Mouse (Mus musculus) heart, adult 2 months (tissue): ENCODE data around the gene Acp7.

ENCODE experiments used
- CTCF ChIP-seq: fragments of 200-600 bp; IDR thresholded peaks from 2 replicates; pipeline ENCODE4 v1.8.1; 2022; ENCODE audit warnings: antibody characterized with exemption, mild to moderate bottlenecking, moderate library complexity
- EP300 ChIP-seq: fragments of 200-500 bp; IDR thresholded peaks from 2 replicates; pipeline ENCODE4 v1.6.1; 2011; ENCODE audit warnings: low read depth, low read length, control low read depth; ENCODE audit not compliant: insufficient read depth
- POLR2A ChIP-seq: fragments of 200-500 bp; IDR thresholded peaks from 2 replicates; pipeline ENCODE4 v1.6.1; 2011; ENCODE audit warnings: mild to moderate bottlenecking, low read depth, low read length, control low read depth; ENCODE audit not compliant: insufficient read depth

GRCm38 (mm10) chr7:28593206-28594111 lies 37.7 kb downstream of the Acp7 start:
- TF ChIP-seq CTCF (peak; percentile 18; the same call in 1 of the 2 replicates), POLR2A (no peak), EP300 (peak; percentile 83)
